ENCODE assay signal across 17 mouse cellular contexts in the genomic region with DNA sequence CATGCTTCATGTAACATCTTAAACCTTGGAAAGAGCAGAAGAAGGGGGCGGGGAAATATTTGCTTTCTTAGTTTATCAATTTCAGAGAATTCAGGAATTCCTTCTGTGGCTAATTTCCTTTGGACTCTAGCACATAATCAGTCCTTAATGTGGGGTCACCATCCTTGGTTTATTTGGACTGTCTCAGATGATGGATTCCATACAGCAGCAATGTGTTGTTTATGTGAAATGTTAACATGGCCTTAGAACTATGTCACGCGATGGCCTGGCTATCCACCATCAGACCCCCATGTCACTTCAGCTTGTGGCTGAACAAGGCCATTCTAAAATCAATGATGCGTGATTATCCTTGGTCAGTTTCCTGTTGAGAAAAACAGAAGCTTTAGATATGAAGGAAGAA.
"Had no signal": no experiment of that assay in that cellular context is flagged by ENCODE, and none has a peak within 500 bp of the region (broad histone marks: within the 10 kb centered on the region; RNA-seq: fewer than 3 reads in every experiment).

No protein-coding gene starts in this region.

- H3K9me3 ChIP-seq: liver, embryonic 13.5 days; liver, embryonic 15.5 days; megakaryocyte, embryonic 14.5 days; midbrain, embryonic 13.5 days; midbrain, embryonic 15.5 days; neural tube, embryonic 12.5 days; stomach, embryonic 15.5 days had no signal

- H3K9ac ChIP-seq: liver, embryonic 13.5 days; liver, embryonic 15.5 days; liver, postnatal 0 days; midbrain, embryonic 13.5 days; midbrain, embryonic 15.5 days; neural tube, embryonic 12.5 days; stomach, embryonic 15.5 days had no signal

- H3K4me3 ChIP-seq: liver, embryonic 13.5 days; liver, embryonic 15.5 days; megakaryocyte, embryonic 14.5 days; midbrain, embryonic 13.5 days; midbrain, embryonic 15.5 days; neural tube, embryonic 12.5 days; stomach, embryonic 15.5 days had no signal

- H3K4me1 ChIP-seq: liver, embryonic 13.5 days; liver, embryonic 15.5 days; megakaryocyte, embryonic 14.5 days; midbrain, embryonic 13.5 days; neural tube, embryonic 12.5 days; stomach, embryonic 15.5 days had no signal

- H3K27me3 ChIP-seq: liver, embryonic 13.5 days; liver, embryonic 15.5 days; megakaryocyte, embryonic 14.5 days; midbrain, embryonic 13.5 days; midbrain, embryonic 15.5 days; neural tube, embryonic 12.5 days; stomach, embryonic 15.5 days had no signal

- H3K36me3 ChIP-seq: liver, embryonic 13.5 days; liver, embryonic 15.5 days; midbrain, embryonic 13.5 days; midbrain, embryonic 15.5 days; neural tube, embryonic 12.5 days; stomach, embryonic 15.5 days had no signal

- H3K27ac ChIP-seq: liver, embryonic 13.5 days; liver, embryonic 15.5 days; macrophage; midbrain, embryonic 13.5 days; midbrain, embryonic 15.5 days; neural tube, embryonic 12.5 days; stomach, embryonic 15.5 days; stomach, postnatal 0 days had no signal

- DNase-seq: liver, embryonic 13.5 days; liver, postnatal 0 days; lung, postnatal 14 days; right cerebral cortex, postnatal 14 days; thymus, adult 2 months; thymus, postnatal 25 days; thymus, postnatal 4 days had no signal

- H3K4me2 ChIP-seq: liver, embryonic 13.5 days; liver, embryonic 15.5 days; midbrain, embryonic 11.5 days; midbrain, embryonic 13.5 days; midbrain, embryonic 15.5 days; neural tube, embryonic 12.5 days; stomach, embryonic 15.5 days had no signal

- ATAC-seq: liver, postnatal 0 days; lung, postnatal 0 days; midbrain, embryonic 13.5 days; midbrain, embryonic 15.5 days had no signal
